Mouse (Mus musculus) forebrain, embryonic 14.5 days (tissue): ENCODE measurements at regions not wholly inside any gene's neighbourhood (a gene's known extent, or its start where the extent isn't known, plus 50 kb on each side); places are given as distances from the start of the nearest gene placed in this dataset.
"Not testable (repeated sequence)": the region's sequence is repeated elsewhere in the genome, so short reads cannot be mapped to it uniquely, and the experiment has no call there.

ENCODE experiments used
- ATAC-seq: fragments of 200-750 bp; cut with Nextera tagmentation; 2 replicates; pipeline ENCODE4 v1.8.0; 2017; ENCODE audit warnings: mild to moderate bottlenecking, moderate library complexity
- DNase-seq: peaks from one replicate; pipeline ENCODE4 v3.0.0-alpha.2; 2015; ENCODE audit warnings: low spot score
- H3K27ac ChIP-seq: fragments of 300-500 bp; sonication (generic); 2 replicates; pipeline ENCODE4 v1.5.1; 2014; ENCODE audit warnings: low read depth, mild to moderate bottlenecking, control low read depth, low read length, moderate library complexity
- H3K27me3 ChIP-seq: fragments of 300-500 bp; sonication (generic); replicated peaks from 2 replicates; pipeline ENCODE4 v1.6.1; 2014; ENCODE audit warnings: low read length, control low read depth, mixed read lengths; ENCODE audit not compliant: control insufficient read depth, insufficient read depth
- H3K36me3 ChIP-seq: fragments of 300-500 bp; sonication (generic); 2 replicates; pipeline ENCODE4 v1.6.1; 2014; ENCODE audit warnings: low read length, control low read depth; ENCODE audit not compliant: control insufficient read depth, insufficient read depth
- H3K4me1 ChIP-seq: fragments of 300-500 bp; sonication (generic); 2 replicates; pipeline ENCODE4 v1.6.1; 2014; ENCODE audit warnings: antibody characterized with exemption, low read length, control low read depth; ENCODE audit not compliant: control insufficient read depth, insufficient read depth
- H3K4me2 ChIP-seq: fragments of 300-500 bp; sonication (generic); 2 replicates; pipeline ENCODE4 v1.6.1; 2014; ENCODE audit warnings: mild to moderate bottlenecking, control low read depth, low read length
- H3K4me3 ChIP-seq: fragments of 300-500 bp; sonication (generic); 2 replicates; pipeline ENCODE4 v1.5.1; 2014; ENCODE audit warnings: low read depth, low read length, control low read depth
- H3K9ac ChIP-seq: fragments of 300-500 bp; sonication (generic); 2 replicates; pipeline ENCODE4 v1.6.1; 2014; ENCODE audit warnings: mild to moderate bottlenecking, low read length, control low read depth, moderate library complexity
- H3K9me3 ChIP-seq: fragments of 300-500 bp; sonication (generic); replicated peaks from 2 replicates; pipeline ENCODE4 v1.6.1; 2016; ENCODE audit warnings: low read length, control low read depth, mixed read lengths; ENCODE audit not compliant: control insufficient read depth
- WGBS: fragments of 180-500 bp; shearing (Covaris S2); extraction: QIAGEN DNeasy Blood & Tissue Kit; methylation state at CpG from one replicate; pipeline ENCODE4 v1.1.7; 2014; 5-methylcytosine and 5-hydroxymethylcytosine counted together

DNA sequence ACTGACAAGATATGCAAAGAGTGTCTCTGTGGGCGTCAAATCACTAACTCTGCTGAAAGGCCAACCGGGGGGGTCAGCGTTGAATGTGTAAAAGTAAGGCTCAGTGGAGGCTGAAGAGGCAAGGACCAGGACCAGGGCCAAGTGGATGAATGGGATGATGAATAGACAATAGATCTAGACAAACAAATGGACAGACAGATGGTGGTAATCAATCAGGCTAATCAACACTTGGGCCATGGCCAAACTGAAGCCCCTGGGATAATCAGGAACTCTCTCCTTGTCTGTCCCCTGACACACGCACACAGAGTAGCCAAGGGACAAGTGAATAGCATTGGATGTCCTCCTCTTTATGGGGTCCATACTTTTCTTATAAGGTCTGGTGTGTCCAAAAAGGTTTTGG, 154.9 kb downstream of the Snx18 start:
- ATAC-seq, result no peak
- WGBS, result 71% methylated on average over 4 of the region's 4 CpGs

DNA sequence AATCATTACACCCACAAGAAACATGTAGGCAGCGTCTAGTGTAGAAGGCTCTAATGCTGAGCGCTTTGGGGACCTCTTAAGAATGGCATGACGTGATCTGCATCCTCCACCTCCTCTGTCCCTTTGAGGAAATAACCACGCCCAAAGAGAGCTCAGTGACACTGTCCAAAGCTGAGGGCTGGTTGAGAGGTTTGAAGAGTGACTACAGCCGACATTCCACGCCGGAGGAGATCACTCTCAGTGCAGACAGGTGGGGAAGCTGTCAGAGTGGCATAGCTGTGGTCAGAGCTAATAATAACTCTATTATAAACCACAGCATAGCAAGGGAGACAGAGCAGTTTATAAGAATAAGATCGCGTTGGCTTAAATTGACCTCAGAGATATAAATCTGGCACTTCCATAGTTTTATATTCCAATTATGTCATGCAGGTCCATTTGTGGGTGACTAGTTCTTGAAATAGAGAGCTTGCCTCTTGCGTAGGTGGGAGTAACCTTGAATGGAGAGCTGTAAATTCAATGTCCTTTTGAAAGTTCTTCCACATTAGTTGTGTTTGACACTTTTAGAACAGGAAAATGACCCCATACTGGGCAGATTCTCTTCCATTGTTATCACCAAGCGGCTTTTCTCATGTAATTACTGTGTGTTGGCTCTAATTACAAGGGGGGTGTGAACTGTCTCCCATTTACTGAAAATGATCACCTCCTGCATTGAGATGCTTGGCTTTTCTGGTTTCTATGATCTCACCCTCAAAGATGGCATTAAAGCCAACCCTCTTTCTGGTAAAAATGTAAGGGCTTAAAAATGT, 161.7 kb downstream of the BC067074 start:
- Histone ChIP-seq H3K4me2 (no peak overlapping the region), H3K27me3 (no peaks in the 10 kb centered on the region), H3K4me3 (no peak overlapping the region), H3K4me1 (no peaks in the 10 kb centered on the region), H3K9ac (no peak overlapping the region), H3K27ac (no peak overlapping the region), H3K36me3 (no peaks in the 10 kb centered on the region), H3K9me3 (no peaks in the 10 kb centered on the region)
- ATAC-seq, result no peak
- WGBS, result 66% methylated on average over 11 of the region's 11 CpGs
- DNase-seq, result no peak

More for the DNA sequence above, 154.9 kb downstream of the Snx18 start:
- no peak overlapping the region for H3K9ac ChIP-seq
- H3K27ac ChIP-seq, result no peak overlapping the region
- no peaks in the 10 kb centered on the region for H3K4me1 ChIP-seq
- no peaks in the 10 kb centered on the region for H3K27me3 ChIP-seq
- H3K4me2 ChIP-seq, result no peak overlapping the region
- H3K4me3 ChIP-seq, result no peak overlapping the region
- no peaks in the 10 kb centered on the region for H3K9me3 ChIP-seq
- DNase-seq, result no peak
- no peaks in the 10 kb centered on the region for H3K36me3 ChIP-seq

DNA sequence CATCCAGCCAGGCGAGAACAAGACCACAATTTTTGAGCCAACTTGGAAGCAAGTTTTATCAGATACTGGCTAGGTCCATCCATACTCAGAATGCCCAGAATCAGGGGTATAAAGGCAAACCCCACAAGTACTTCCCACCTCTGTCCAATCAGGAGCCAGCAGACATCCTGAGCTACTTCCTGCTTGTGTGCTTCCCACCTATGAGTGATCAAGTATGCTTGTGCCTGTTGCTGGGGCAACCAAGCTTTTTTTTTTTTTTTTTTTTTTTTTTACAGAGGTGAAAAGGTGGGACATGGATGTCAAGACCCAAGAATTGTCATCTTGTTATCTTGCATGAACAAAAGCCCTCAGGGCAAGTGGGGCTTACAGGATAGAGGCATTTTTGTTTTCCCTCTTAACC, 155.4 kb downstream of the BC067074 start:
- ATAC-seq, result no peak
- WGBS, result 96% methylated on average over 1 of the region's 1 CpGs

DNA sequence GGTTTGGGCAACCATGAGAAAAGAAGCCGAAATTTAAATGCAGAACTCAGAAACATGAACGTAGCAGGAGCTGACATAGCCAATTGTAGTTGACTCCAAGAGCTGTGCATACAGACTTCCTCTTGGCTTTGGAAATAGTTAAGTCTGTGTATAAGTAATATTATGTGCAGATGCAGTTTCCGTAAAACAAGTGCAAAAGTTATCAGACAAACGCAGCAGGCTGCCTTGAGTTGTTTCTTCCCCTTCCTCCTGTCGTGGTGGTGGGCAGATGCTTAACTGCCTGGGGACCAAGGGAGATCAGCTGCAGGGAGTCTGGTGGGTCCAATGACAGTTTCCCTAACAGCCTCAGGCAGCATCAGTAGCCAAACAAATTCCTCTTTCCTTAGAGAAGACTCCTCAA, 153.3 kb downstream of the BC067074 start:
- H3K9ac ChIP-seq, result no peak overlapping the region
- ATAC-seq, result no peak

More for the DNA sequence above, 155.4 kb downstream of the BC067074 start:
- no peak overlapping the region for H3K4me2 ChIP-seq
- H3K9me3 ChIP-seq, result no peaks in the 10 kb centered on the region
- H3K4me3 ChIP-seq, result no peak overlapping the region
- H3K36me3 ChIP-seq, result no peaks in the 10 kb centered on the region
- no peak for DNase-seq
- no peak overlapping the region for H3K27ac ChIP-seq
- no peak overlapping the region for H3K9ac ChIP-seq
- H3K27me3 ChIP-seq, result no peaks in the 10 kb centered on the region
- H3K4me1 ChIP-seq, result no peaks in the 10 kb centered on the region

DNA sequence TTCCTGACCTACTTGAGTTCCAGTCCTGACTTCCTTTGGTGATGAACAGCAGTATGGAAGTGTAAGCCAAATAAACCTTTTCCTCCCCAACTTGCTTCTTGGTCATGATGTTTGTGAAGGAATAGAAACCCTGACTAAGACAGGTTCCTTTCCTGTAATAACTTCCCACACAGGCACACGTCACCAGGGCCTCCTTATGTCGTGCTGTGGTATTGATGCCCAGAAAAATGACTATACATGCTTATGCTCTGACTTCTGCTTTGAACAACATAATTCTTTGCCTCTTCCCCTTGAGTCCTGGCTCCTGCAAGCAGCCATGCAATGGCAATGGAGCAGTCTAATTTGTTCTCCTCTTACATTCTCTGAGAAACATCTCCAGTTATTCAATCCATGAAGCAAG, 151.5 kb downstream of the BC067074 start:
- H3K27ac ChIP-seq, DNase-seq, H3K9ac ChIP-seq, ATAC-seq, H3K36me3 ChIP-seq, H3K4me2 ChIP-seq, H3K9me3 ChIP-seq, H3K4me3 ChIP-seq, H3K4me1 ChIP-seq, H3K27me3 ChIP-seq: not testable (repeated sequence)
- 91% methylated on average over 2 of the region's 2 CpGs for WGBS

More for the DNA sequence above, 153.3 kb downstream of the BC067074 start:
- Histone ChIP-seq H3K9me3 (no peaks in the 10 kb centered on the region), H3K4me1 (no peaks in the 10 kb centered on the region), H3K36me3 (no peaks in the 10 kb centered on the region), H3K27ac (no peak overlapping the region), H3K27me3 (no peaks in the 10 kb centered on the region), H3K4me3 (no peak overlapping the region), H3K4me2 (no peak overlapping the region)
- DNase-seq, result no peak
- WGBS, result 79% methylated on average over 5 of the region's 5 CpGs

DNA sequence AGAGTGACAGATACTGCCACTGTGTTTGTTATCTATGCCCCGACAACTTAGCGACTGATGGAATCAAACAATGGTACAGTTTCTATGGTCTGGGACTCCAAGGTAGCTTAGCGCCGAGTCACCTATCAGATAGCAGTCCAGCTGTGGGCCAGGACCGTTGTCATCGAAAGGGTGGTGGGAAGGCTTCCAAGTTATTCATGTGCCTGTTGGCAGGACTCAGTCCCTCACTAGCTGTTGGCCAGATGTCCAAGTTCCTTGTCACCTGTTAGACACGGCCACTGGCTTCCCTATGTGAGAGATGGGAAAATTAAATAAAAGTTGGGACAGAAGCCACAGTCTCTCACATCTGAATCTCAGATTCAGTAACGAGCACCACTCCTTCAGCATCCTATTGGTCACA, 150.1 kb downstream of the BC067074 start:
- no peak for ATAC-seq
- no peak overlapping the region for H3K9ac ChIP-seq
- no peaks in the 10 kb centered on the region for H3K9me3 ChIP-seq
- H3K4me3 ChIP-seq, result no peak overlapping the region
- no peak overlapping the region for H3K4me2 ChIP-seq
- H3K36me3 ChIP-seq, result no peaks in the 10 kb centered on the region
- DNase-seq, result no peak
- 89% methylated on average over 8 of the region's 8 CpGs for WGBS
- no peak overlapping the region for H3K27ac ChIP-seq
- no peaks in the 10 kb centered on the region for H3K27me3 ChIP-seq
- H3K4me1 ChIP-seq, result no peaks in the 10 kb centered on the region

DNA sequence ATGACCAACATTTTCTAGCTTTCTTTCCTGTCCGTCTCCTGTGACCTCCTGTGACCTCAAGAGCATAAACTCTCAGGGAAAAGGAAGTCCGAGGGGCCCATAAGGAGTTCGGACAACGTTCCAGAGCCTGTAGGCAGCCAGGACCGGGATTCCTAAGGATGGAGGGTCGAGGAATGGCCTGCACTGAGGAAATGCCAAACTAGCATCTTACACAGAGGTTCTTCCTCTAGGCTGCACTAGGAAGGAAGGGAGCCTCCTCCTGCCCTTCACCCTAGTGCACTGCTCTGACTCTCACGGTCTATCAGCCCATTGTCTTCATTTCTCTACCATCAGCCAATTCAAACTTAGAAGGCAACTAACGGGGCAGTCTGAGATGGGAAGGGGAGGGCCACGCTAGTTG, 149.2 kb downstream of the BC067074 start:
- Histone ChIP-seq H3K27ac (no peak overlapping the region), H3K4me2 (no peak overlapping the region), H3K27me3 (no peaks in the 10 kb centered on the region), H3K9ac (no peak overlapping the region), H3K9me3 (no peaks in the 10 kb centered on the region), H3K4me3 (no peak overlapping the region), H3K36me3 (no peaks in the 10 kb centered on the region), H3K4me1 (no peaks in the 10 kb centered on the region)
- DNase-seq (no peak), ATAC-seq (no peak)
- 81% methylated on average over 9 of the region's 9 CpGs for WGBS

DNA sequence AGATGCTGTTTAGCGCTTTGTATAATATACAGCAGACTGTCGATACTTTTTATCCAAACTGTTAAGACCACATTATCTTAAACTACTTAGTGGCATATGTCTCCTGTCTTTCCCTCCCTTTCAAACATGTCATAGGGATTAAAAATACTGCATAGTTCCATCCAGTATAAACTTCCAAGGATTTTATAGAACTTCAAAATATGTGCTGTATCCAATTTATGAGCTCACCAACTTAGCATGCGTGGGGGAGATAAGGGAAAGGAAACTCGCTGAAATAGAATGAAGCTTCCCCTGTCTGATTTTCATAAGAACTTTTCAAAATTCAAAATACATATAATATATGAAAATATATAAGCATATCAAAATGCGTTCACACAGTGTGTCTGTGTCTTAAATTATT, 147.2 kb downstream of the BC067074 start:
- no peaks in the 10 kb centered on the region for H3K9me3 ChIP-seq
- H3K36me3 ChIP-seq, result no peaks in the 10 kb centered on the region
- ATAC-seq, result no peak
- H3K27me3 ChIP-seq, result no peaks in the 10 kb centered on the region
- H3K9ac ChIP-seq, result no peak overlapping the region
- 92% methylated on average over 5 of the region's 5 CpGs for WGBS
- H3K27ac ChIP-seq, result no peak overlapping the region
- H3K4me2 ChIP-seq, result no peak overlapping the region
- H3K4me3 ChIP-seq, result no peak overlapping the region
- no peak for DNase-seq
- H3K4me1 ChIP-seq, result no peaks in the 10 kb centered on the region

DNA sequence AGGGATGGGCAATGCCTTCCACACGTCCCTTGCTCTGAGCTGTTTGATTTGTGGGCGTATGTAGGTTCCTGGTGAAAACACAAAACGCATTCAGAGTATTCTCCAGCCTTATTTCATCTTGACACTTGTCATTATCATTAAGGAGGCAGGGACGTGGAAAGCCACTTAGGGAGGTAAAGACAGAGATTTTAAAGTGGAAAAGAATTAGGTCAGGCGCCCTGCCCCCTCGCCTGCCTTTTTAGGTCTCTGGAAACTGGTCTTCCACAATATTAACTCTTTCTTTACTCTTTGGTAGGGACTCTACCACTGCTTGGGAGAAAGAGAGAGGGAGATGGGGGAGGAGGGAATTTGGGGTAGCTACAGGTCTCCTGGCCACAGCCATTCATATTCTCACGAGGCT, 146.6 kb downstream of the BC067074 start:
- no peak for DNase-seq
- no peaks in the 10 kb centered on the region for H3K27me3 ChIP-seq
- no peak overlapping the region for H3K4me2 ChIP-seq
- no peak overlapping the region for H3K4me3 ChIP-seq
- H3K9ac ChIP-seq, result no peak overlapping the region
- no peak for ATAC-seq
- 41% methylated on average over 7 of the region's 7 CpGs for WGBS
- no peak overlapping the region for H3K27ac ChIP-seq
- H3K9me3 ChIP-seq, result no peaks in the 10 kb centered on the region
- H3K4me1 ChIP-seq, result no peaks in the 10 kb centered on the region
- H3K36me3 ChIP-seq, result no peaks in the 10 kb centered on the region
